Mouse (Mus musculus): ENCODE measurements around the gene Cdkal1.

The Cdkal1 gene

DNA sequence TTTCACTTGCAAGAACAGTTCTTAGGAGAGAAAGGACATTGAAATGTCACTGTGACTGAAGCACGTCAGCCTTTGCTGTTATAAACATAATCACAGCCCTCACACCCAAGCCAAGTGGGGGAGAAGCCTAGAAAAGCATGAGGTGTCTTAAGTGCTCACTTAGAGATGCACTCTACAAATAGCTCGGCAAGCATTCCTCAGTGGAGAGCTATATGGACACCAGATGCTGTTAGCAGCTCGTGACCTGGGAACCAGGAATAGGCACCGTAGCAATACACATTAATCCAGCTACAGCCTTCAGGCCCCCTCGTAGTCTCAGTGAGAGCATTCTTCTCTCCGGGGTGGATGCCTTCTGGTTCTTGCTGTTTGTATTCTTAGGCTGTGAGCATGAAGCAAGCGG lies 664.9 kb downstream of the Cdkal1 start:
- no peak for DNase-seq (ENCODE audit: low read depth, low spot score)

GRCm38 (mm10) chr13:29186748-29187147 lies 668.7 kb downstream of the Cdkal1 start:
- DNase-seq (ENCODE audit: low read depth, low spot score): no peak

DNA sequence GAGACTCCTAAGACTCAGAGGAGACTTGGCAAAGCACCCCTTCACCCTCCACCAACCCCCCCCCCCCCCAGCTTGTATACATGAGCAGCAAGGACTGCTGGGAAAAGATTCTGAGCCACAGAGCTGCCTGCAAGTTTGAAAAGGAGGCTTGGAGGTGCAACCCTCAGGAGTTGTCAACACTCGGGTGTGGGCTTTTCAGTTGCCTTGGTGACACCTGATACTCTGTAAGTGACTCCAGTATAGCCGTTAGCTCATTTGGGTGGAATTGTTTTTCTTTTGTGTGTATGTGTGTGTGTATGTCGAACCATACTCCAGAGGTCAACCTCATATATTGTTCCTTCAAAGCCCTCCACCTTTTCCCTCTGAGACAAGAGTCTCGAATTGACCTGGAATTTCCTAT lies 669.9 kb downstream of the Cdkal1 start:
- no peak for DNase-seq (ENCODE audit: low read depth, low spot score)

GRCm38 (mm10) chr13:29184545-29184944 lies 670.9 kb downstream of the Cdkal1 start:
- no peak for DNase-seq (ENCODE audit: low read depth, low spot score)

- DNase-seq (ENCODE audit: low read depth, low spot score): no peak
Measured at GRCm38 (mm10) chr13:29179861-29180260, 675.6 kb downstream of the Cdkal1 start.

- DNase-seq (ENCODE audit: low read depth, low spot score): no peak
Measured at GRCm38 (mm10) chr13:29179260-29179659, 676.2 kb downstream of the Cdkal1 start.

GRCm38 (mm10) chr13:29177889-29178486 lies 677.5 kb downstream of the Cdkal1 start:
- no peak for DNase-seq (ENCODE audit: low read depth, low spot score)

DNA sequence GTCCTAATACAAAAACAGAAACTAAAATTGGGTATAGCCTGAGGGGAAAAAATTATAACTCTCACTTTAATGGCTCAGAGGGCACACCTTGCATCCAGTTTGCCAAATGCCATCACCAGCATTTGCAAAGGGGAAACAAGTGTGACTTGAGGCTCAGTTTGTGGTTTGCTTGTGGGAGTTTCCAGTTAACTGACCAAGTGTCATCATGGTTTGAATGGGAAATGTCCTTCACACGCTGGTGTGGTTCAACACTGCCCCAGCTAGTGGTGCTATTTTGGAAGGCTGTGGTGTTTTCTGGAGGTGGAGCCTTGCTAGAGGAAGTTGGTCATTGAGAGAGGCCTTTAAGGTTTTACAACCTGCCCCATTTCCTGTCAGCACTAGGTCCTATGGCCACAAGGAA lies 686.1 kb downstream of the Cdkal1 start:
- no peak for DNase-seq (ENCODE audit: low read depth, low spot score)

DNA sequence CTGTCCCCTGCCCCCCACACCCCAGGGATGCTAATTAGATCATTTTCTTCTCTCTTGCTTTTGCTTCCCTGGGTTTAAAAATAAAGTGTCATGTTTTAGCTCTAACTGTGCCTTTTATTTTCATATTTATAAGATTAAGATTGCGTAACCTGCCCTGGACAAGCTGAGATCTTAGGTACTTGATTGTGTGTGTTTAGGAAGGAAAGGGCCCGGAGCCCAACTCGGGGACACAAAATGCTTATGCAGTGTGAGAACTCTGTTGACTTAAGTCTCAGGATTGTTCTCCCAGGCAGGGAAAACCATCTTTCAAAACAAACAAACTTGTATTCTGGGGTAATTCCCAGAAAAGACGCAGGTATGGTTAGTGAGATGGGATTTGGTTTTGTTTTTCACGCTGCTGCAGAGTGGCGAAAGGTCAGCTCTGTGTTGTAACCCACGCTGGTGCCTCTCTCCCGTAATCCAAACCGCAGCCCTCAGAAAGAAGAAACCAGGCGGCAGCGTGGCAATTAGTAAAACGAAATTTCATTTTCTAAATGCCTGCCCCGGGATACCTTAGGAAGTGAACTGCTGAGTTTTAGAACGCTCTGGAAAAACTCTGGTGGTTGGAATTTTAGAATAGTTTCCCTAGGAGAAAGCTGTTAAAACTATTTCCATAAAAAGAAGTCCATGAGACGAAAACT lies 690.5 kb downstream of the Cdkal1 start:
- DNase-seq (ENCODE audit: low read depth, low spot score): no peak

DNA sequence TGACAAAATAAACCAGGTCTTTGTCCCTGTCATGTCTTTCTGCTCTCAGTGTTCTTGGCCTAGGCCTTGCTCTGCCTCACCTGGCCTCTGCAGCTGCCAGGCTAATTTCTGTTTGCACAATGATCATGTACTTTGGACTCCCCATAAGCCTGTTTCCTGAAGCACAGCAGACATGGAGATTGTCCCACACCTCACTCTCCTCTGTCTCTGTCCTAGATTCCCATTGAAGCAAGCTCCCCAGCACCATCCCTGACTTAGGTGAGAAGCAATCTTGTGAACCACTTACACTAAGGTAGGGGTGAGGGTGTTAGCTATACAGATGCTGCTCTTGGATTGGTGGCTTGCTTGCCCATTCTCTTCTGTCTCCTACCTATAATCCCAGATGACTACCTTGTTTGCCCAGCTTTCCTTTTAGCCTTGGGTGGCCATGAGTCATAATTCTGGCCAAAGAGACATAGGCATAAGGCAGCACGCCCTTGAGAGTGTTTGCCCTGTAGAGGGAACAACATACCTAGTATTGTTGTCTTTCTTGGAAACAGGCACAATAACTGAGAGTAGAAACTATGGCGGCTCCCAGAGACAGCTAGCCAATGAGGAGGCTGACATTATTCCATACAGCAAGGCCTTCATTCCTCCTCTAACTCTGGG lies 692.5 kb downstream of the Cdkal1 start:
- no peak for DNase-seq (ENCODE audit: low read depth, low spot score)

- no peak for DNase-seq (ENCODE audit: low read depth, low spot score)
Measured at GRCm38 (mm10) chr13:29162444-29162843, 693.0 kb downstream of the Cdkal1 start.

- DNase-seq (ENCODE audit: low read depth, low spot score): no peak
Measured at GRCm38 (mm10) chr13:29161436-29161835, 694.0 kb downstream of the Cdkal1 start.

DNA sequence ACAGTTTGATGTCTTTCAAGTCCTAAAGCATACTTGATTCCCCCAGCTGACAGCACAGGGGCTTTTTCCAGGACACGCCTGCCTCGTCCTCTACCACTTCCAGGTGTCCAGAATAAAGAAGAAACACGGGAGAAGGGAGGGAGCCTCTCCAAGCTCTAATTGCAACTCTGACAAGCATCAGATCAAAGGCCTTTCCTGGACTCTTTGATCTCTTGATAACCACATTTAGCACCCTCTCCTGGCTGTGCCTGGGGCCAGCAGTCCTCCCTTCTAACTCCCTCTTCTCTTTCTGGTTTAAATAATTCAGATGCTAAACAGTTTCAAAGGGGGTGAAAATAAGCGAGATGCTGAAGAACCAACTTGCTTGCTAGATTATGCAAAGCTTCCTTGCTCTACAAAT lies 698.8 kb downstream of the Cdkal1 start:
- no peak for DNase-seq (ENCODE audit: low read depth, low spot score)

DNA sequence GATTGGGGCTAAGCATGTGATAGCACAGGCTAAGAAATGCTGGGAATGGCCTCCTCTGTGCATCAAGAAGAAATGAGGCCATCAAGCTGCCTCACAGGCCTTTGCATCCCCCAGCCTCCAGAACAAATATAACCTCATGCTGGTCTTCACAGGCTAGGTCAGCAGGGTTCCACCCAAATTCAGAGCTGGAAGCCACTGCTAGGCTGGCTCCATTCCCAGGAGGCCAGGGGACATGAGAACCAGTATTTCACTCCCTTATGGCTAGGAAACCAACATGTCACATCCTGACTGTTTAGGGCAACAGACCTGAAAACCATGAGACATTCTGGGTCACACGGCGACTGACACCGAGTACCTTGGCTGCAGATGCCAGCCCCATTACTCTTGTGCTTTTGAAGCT lies 700.2 kb downstream of the Cdkal1 start:
- no peak for DNase-seq (ENCODE audit: low read depth, low spot score)

- no peak for DNase-seq (ENCODE audit: low read depth, low spot score)
Measured at GRCm38 (mm10) chr13:29150120-29150519, 705.4 kb downstream of the Cdkal1 start.

DNA sequence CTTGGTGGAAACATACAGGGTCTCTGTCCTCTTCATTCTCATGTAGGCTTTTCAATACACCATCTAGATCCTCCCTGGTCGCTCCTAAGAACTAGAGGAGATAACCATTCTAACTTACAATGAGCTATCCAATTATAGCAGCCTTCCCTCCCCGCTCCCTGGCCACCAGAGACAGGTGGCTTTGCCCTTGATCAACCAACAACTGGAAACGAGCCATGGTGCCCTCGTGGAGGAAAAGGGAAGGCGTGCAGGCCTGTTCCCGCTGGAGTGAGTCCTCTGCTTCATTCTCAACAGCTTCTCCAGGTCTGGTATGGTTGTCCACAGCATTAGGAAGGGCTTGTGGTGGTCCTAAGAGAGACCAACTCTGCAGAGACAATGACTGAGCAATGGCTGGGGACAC lies 706.1 kb downstream of the Cdkal1 start:
- no peak for DNase-seq (ENCODE audit: low read depth, low spot score)

DNA sequence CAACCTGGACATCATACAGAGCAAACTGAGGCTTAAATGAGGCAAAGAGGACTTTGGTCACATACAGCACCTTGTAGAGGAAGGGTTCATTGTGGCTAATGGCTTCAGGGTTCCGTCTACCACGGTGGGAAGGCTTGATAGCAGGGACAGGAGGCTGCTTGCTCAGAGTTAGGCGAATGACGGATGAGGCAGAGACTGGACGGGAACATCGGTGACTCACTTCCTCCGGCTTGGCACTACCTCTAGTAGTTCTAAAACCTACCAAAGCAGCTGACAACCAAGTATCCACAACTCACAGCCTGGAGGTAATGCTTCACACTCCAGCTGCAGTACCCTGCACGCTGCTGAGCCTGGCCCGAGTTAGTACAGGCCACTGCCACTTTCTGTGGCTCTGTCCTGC lies 706.9 kb downstream of the Cdkal1 start:
- DNase-seq (ENCODE audit: low read depth, low spot score): no peak
